Mouse (Mus musculus) heart, postnatal 0 days (tissue): ENCODE data around the gene Arhgap8. TPM values are rescaled to one million over a fixed set of nuclear protein-coding genes. Genes with fewer than 3 reads are reported as not detected.
A peak's percentile ranks its signal among the peaks of the same experiment; 100 is the strongest.

Experiments used
- ATAC-seq: fragments of 200-750 bp; cut with Nextera tagmentation; 2 replicates; pipeline ENCODE4 v1.8.0; 2017; ENCODE audit warnings: low read depth, moderate number of reproducible peaks, moderate library complexity; ENCODE audit not compliant: insufficient read depth
- DNase-seq: peaks from one replicate; pipeline ENCODE4 v3.0.0-alpha.2; 2016; ENCODE audit warnings: low spot score
- H3K27ac ChIP-seq: fragments of 300-500 bp; sonication (generic); 2 replicates; pipeline ENCODE4 v1.5.1; 2014; ENCODE audit warnings: low read depth, mild to moderate bottlenecking
- H3K27me3 ChIP-seq: fragments of 300-500 bp; sonication (generic); 2 replicates; pipeline ENCODE4 v1.6.1; 2014; ENCODE audit warnings: low read length, mixed read lengths; ENCODE audit not compliant: control insufficient read depth, insufficient read depth
- H3K36me3 ChIP-seq: fragments of 300-500 bp; sonication (generic); replicated peaks from 2 replicates; pipeline ENCODE4 v1.6.1; 2014; ENCODE audit warnings: low read length, mixed read lengths; ENCODE audit not compliant: control insufficient read depth, insufficient read depth
- H3K4me1 ChIP-seq: fragments of 300-500 bp; sonication (generic); 2 replicates; pipeline ENCODE4 v1.6.1; 2014; ENCODE audit warnings: antibody characterized with exemption; ENCODE audit not compliant: control insufficient read depth, insufficient read depth
- H3K4me2 ChIP-seq: fragments of 300-500 bp; sonication (generic); 2 replicates; pipeline ENCODE4 v1.6.1; 2014; ENCODE audit warnings: low read depth, mild to moderate bottlenecking, low read length, moderate library complexity
- H3K4me3 ChIP-seq: fragments of 300-500 bp; sonication (generic); 2 replicates; pipeline ENCODE4 v1.5.1; 2014; ENCODE audit warnings: low read depth, low read length
- H3K9ac ChIP-seq: fragments of 300-500 bp; sonication (generic); replicated peaks from 2 replicates; pipeline ENCODE4 v1.6.1; 2014; ENCODE audit warnings: low read depth, low read length, mixed read lengths
- H3K9me3 ChIP-seq: fragments of 300-500 bp; sonication (generic); replicated peaks from 2 replicates; pipeline ENCODE4 v1.6.1; 2016; ENCODE audit warnings: low read length; ENCODE audit not compliant: control insufficient read depth
- CTCF ChIP-seq: IDR thresholded peaks from 2 replicates; pipeline ENCODE4 v1.5.1; 2016; ENCODE audit warnings: antibody characterized with exemption, control low read depth, low read depth
- EP300 ChIP-seq: IDR thresholded peaks from 2 replicates; pipeline ENCODE4 v1.6.1; 2016; ENCODE audit warnings: antibody characterized with exemption, low read depth
- WGBS: fragments of 180-500 bp; shearing (Covaris S2); extraction: QIAGEN DNeasy Blood & Tissue Kit; methylation state at CpG from one replicate; pipeline ENCODE4 v1.1.7; 2014; 5-methylcytosine and 5-hydroxymethylcytosine counted together
- polyA plus RNA-seq: library from polyadenylated mRNA; unstranded; fragments of >200 nt; fragmentation: Nextera tagmentation; extraction: Ambion mirVana; gene quantifications from 2 replicates; pipeline ENCODE4 v1.2.1, GENCODE M21; 2015
- total RNA-seq: library from RNA; depleted of rRNA; stranded (reverse); fragments of >200 nt; gene quantifications from 2 replicates; pipeline ENCODE4 v1.2.3, GENCODE M21; 2014; ENCODE audit warnings: low replicate concordance

Arhgap8 gene
- total and polyA plus RNA-seq, 2 experiments from 2014 or later = 1.3 TPM; not detected in 1

- no peaks in the 10 kb centered on the region for H3K27me3 ChIP-seq
- no peak for DNase-seq
- no peak for ATAC-seq
- H3K9me3 ChIP-seq = no peaks in the 10 kb centered on the region
- no peak overlapping the region for H3K4me3 ChIP-seq
- 0 out of 2 replicates have a peak overlapping the region, but pooled peaks have one; percentile 0 for H3K27ac ChIP-seq
- H3K4me2 ChIP-seq = no peak overlapping the region
- WGBS = 44% methylated on average over 3 of the region's 3 CpGs
- H3K36me3 ChIP-seq = 0 out of 2 replicates have a peak, but pooled peaks cover under 1% of the 10 kb centered on the region
- TF ChIP-seq EP300 (no peak), CTCF (no peak)
- H3K9ac ChIP-seq = no peak overlapping the region
- H3K4me1 ChIP-seq = peaks cover 2% of the 10 kb centered on the region
Measured at GRCm38 (mm10) chr15:84685417-84685816, 34.4 kb upstream of the Arhgap8 start.

- Histone ChIP-seq H3K36me3 (peaks cover 8% of the 10 kb centered on the region), H3K4me2 (no peak overlapping the region), H3K9me3 (no peaks in the 10 kb centered on the region), H3K9ac (no peak overlapping the region), H3K27me3 (no peaks in the 10 kb centered on the region), H3K4me1 (no peaks in the 10 kb centered on the region), H3K27ac (peak overlapping the region; percentile 31; the same call in 1 of the 2 replicates), H3K4me3 (no peak overlapping the region)
- 59% methylated on average over 14 of the region's 14 CpGs for WGBS
- TF ChIP-seq CTCF = no peak
- TF ChIP-seq EP300 = no peak
- peak; percentile 28; the same call in 1 of the 2 replicates for ATAC-seq
- no peak for DNase-seq
Measured at GRCm38 (mm10) chr15:84687904-84688303, 31.9 kb upstream of the Arhgap8 start.

- Histone ChIP-seq H3K4me2 (no peak overlapping the region), H3K4me3 (no peak overlapping the region), H3K27me3 (no peaks in the 10 kb centered on the region), H3K9me3 (no peaks in the 10 kb centered on the region), H3K9ac (no peak overlapping the region), H3K27ac (no peak overlapping the region), H3K4me1 (no peaks in the 10 kb centered on the region), H3K36me3 (peaks cover 13% of the 10 kb centered on the region)
- DNase-seq (no peak), ATAC-seq (no peak)
- TF ChIP-seq EP300 (no peak), CTCF (no peak)
- WGBS = 72% methylated on average over 6 of the region's 6 CpGs
Measured at GRCm38 (mm10) chr15:84689356-84689755, 30.5 kb upstream of the Arhgap8 start.

- Histone ChIP-seq H3K9me3 (no peaks in the 10 kb centered on the region), H3K27me3 (no peaks in the 10 kb centered on the region), H3K9ac (no peak overlapping the region), H3K27ac (no peak overlapping the region), H3K4me1 (no peaks in the 10 kb centered on the region), H3K4me3 (no peak overlapping the region), H3K4me2 (no peak overlapping the region), H3K36me3 (peaks cover 13% of the 10 kb centered on the region)
- ATAC-seq (no peak), DNase-seq (no peak)
- 92% methylated on average over 6 of the region's 6 CpGs for WGBS
- TF ChIP-seq CTCF = no peak
- TF ChIP-seq EP300 = no peak
Measured at GRCm38 (mm10) chr15:84691513-84691912, 28.3 kb upstream of the Arhgap8 start.

GRCm38 (mm10) chr15:84692645-84693044, 27.2 kb upstream of the Arhgap8 start:
- TF ChIP-seq CTCF = 0 out of 2 replicates have a peak, but pooled peaks have one; percentile 2
- TF ChIP-seq EP300 = no peak
- Histone ChIP-seq H3K4me3 (no peak overlapping the region), H3K4me1 (0 out of 2 replicates have a peak, but pooled peaks cover 11% of the 10 kb centered on the region), H3K27me3 (no peaks in the 10 kb centered on the region), H3K27ac (no peak overlapping the region), H3K36me3 (peaks cover 13% of the 10 kb centered on the region), H3K4me2 (no peak overlapping the region), H3K9me3 (no peaks in the 10 kb centered on the region), H3K9ac (no peak overlapping the region)
- DNase-seq = no peak
- 74% methylated on average over 7 of the region's 7 CpGs for WGBS
- ATAC-seq = no peak

- no peak for TF ChIP-seq CTCF
- TF ChIP-seq EP300 = no peak
- Histone ChIP-seq H3K9ac (no peak overlapping the region), H3K4me1 (0 out of 2 replicates have a peak, but pooled peaks cover 14% of the 10 kb centered on the region), H3K36me3 (peaks cover 6% of the 10 kb centered on the region; the same call in 1 of the 2 replicates), H3K9me3 (no peaks in the 10 kb centered on the region), H3K27ac (no peak overlapping the region), H3K4me2 (no peak overlapping the region), H3K27me3 (no peaks in the 10 kb centered on the region), H3K4me3 (no peak overlapping the region)
- DNase-seq = no peak
- no peak for ATAC-seq
- WGBS = 67% methylated on average over 4 of the region's 4 CpGs
Measured at GRCm38 (mm10) chr15:84696021-84696420, 23.8 kb upstream of the Arhgap8 start.
